Mouse (Mus musculus) hindbrain, embryonic 14.5 days (tissue): Measurements from ENCODE around the gene Heph. TPM values are rescaled to one million over a fixed set of nuclear protein-coding genes. Genes with fewer than 3 reads are reported as not detected.
"Not testable (repeated sequence)": the region's sequence is repeated elsewhere in the genome, so short reads cannot be mapped to it uniquely, and the experiment has no call there.

Experiments used
- ATAC-seq: fragments of 200-750 bp; cut with Nextera tagmentation; 2 replicates; pipeline ENCODE4 v1.8.0; 2017; ENCODE audit warnings: moderate number of reproducible peaks, mild to moderate bottlenecking, moderate TSS enrichment, moderate library complexity; ENCODE audit not compliant: low FRiP score
- DNase-seq: peaks from one replicate; pipeline ENCODE4 v3.0.0-alpha.2; 2015; ENCODE audit warnings: low spot score
- H3K27ac ChIP-seq: fragments of 300-500 bp; sonication (generic); 2 replicates; pipeline ENCODE4 v1.5.1; 2014; ENCODE audit warnings: mild to moderate bottlenecking, moderate library complexity
- H3K27me3 ChIP-seq: fragments of 300-500 bp; sonication (generic); 2 replicates; pipeline ENCODE4 v1.6.1; 2014; ENCODE audit warnings: mild to moderate bottlenecking, low read length, mixed read lengths; ENCODE audit not compliant: control insufficient read depth, insufficient read depth
- H3K36me3 ChIP-seq: fragments of 300-500 bp; sonication (generic); replicated peaks from 2 replicates; pipeline ENCODE4 v1.6.1; 2014; ENCODE audit not compliant: control insufficient read depth, insufficient read depth
- H3K4me1 ChIP-seq: fragments of 300-500 bp; sonication (generic); replicated peaks from 2 replicates; pipeline ENCODE4 v1.6.1; 2014; ENCODE audit warnings: antibody characterized with exemption, low read length, mixed read lengths; ENCODE audit not compliant: control insufficient read depth, insufficient read depth
- H3K4me2 ChIP-seq: fragments of 300-500 bp; sonication (generic); replicated peaks from 2 replicates; pipeline ENCODE4 v1.6.1; 2014; ENCODE audit warnings: mild to moderate bottlenecking, moderate library complexity
- H3K4me3 ChIP-seq: fragments of 300-500 bp; sonication (generic); replicated peaks from 2 replicates; pipeline ENCODE4 v1.5.1; 2014; ENCODE audit warnings: mild to moderate bottlenecking, low read length
- H3K9ac ChIP-seq: fragments of 300-500 bp; sonication (generic); 2 replicates; pipeline ENCODE4 v1.6.1; 2014
- H3K9me3 ChIP-seq: fragments of 300-500 bp; sonication (generic); 2 replicates; pipeline ENCODE4 v1.6.1; 2016; ENCODE audit warnings: low read length; ENCODE audit not compliant: control insufficient read depth
- WGBS: fragments of 180-500 bp; shearing (Covaris S2); extraction: QIAGEN DNeasy Blood & Tissue Kit; methylation state at CpG from one replicate; pipeline ENCODE4 v1.1.7; 2014; 5-methylcytosine and 5-hydroxymethylcytosine counted together
- polyA plus RNA-seq: library from polyadenylated mRNA; unstranded; fragments of >200 nt; fragmentation: Nextera tagmentation; extraction: Ambion mirVana; gene quantifications from 2 replicates; pipeline ENCODE4 v1.2.1, GENCODE M21; 2014

Heph gene
- polyA plus RNA-seq: 5.2 and 6.5 TPM in 2 replicates

GRCm38 (mm10) chrX:96455149-96455548, at the start of gene Heph:
Heph (plus strand) TSS chrX:96455359.
- Histone ChIP-seq H3K36me3 (no peaks in the 10 kb centered on the region), H3K4me2 (peak within 1 kb of the TSS; percentile 29), H3K4me3 (no peak within 1 kb of the TSS), H3K9ac (no peak within 1 kb of the TSS), H3K4me1 (no peaks in the 10 kb centered on the region), H3K9me3 (no peaks in the 10 kb centered on the region), H3K27me3 (no peaks in the 10 kb centered on the region), H3K27ac (no peak within 1 kb of the TSS)
- WGBS: 68% methylated on average over 2 of the region's 2 CpGs
- ATAC-seq: no peak
- no peak for DNase-seq

GRCm38 (mm10) chrX:96415351-96415750, 39.8 kb upstream of the Heph start:
- H3K9me3 ChIP-seq, H3K9ac ChIP-seq, H3K4me1 ChIP-seq, H3K4me2 ChIP-seq, H3K36me3 ChIP-seq, ATAC-seq, H3K4me3 ChIP-seq, DNase-seq, H3K27ac ChIP-seq, H3K27me3 ChIP-seq: not testable (repeated sequence)
- 78% methylated on average over 4 of the region's 4 CpGs for WGBS

GRCm38 (mm10) chrX:96416970-96417369, 38.2 kb upstream of the Heph start:
- Histone ChIP-seq H3K27ac (no peak overlapping the region), H3K27me3 (no peaks in the 10 kb centered on the region), H3K4me2 (no peak overlapping the region), H3K9ac (no peak overlapping the region), H3K36me3 (no peaks in the 10 kb centered on the region), H3K9me3 (no peaks in the 10 kb centered on the region), H3K4me3 (no peak overlapping the region), H3K4me1 (no peaks in the 10 kb centered on the region)
- ATAC-seq (no peak), DNase-seq (no peak)
- 96% methylated on average over 1 of the region's 1 CpGs for WGBS

- ATAC-seq (no peak), DNase-seq (no peak)
- Histone ChIP-seq H3K9me3 (no peaks in the 10 kb centered on the region), H3K27me3 (no peaks in the 10 kb centered on the region), H3K9ac (no peak overlapping the region), H3K4me2 (no peak overlapping the region), H3K36me3 (no peaks in the 10 kb centered on the region), H3K4me3 (no peak overlapping the region), H3K4me1 (no peaks in the 10 kb centered on the region), H3K27ac (no peak overlapping the region)
- WGBS: 42% methylated on average over 1 of the region's 1 CpGs
Observed at GRCm38 (mm10) chrX:96417733-96418132, 37.4 kb upstream of the Heph start.

- no peaks in the 10 kb centered on the region for H3K27me3 ChIP-seq
- no peak for ATAC-seq
- H3K27ac ChIP-seq: no peak overlapping the region
- H3K9me3 ChIP-seq: no peaks in the 10 kb centered on the region
- no peak overlapping the region for H3K9ac ChIP-seq
- H3K4me2 ChIP-seq: no peak overlapping the region
- DNase-seq: no peak
- no peak overlapping the region for H3K4me3 ChIP-seq
- H3K36me3 ChIP-seq: no peaks in the 10 kb centered on the region
- H3K4me1 ChIP-seq: no peaks in the 10 kb centered on the region
Observed at GRCm38 (mm10) chrX:96419383-96419782, 35.8 kb upstream of the Heph start.

- H3K9ac ChIP-seq: no peak within 1 kb of the TSS
- H3K27ac ChIP-seq: no peak within 1 kb of the TSS
- DNase-seq: no peak
- no peak for ATAC-seq
- 19% methylated on average over 9 of the region's 9 CpGs for WGBS
- H3K4me3 ChIP-seq: peak within 1 kb of the TSS; percentile 9; the same call in 1 of the 2 replicates
- no peaks in the 10 kb centered on the region for H3K36me3 ChIP-seq
- no peaks in the 10 kb centered on the region for H3K9me3 ChIP-seq
- peak within 1 kb of the TSS; percentile 29 for H3K4me2 ChIP-seq
- H3K27me3 ChIP-seq: no peaks in the 10 kb centered on the region
- H3K4me1 ChIP-seq: no peaks in the 10 kb centered on the region
Observed at GRCm38 (mm10) chrX:96456201-96456963, 1.2 kb downstream of the Heph start, which contains the start of gene Hsf3. Hsf3 (minus strand) TSS chrX:96456294.

GRCm38 (mm10) chrX:96501580-96501979, 46.4 kb downstream of the Heph start:
- no peaks in the 10 kb centered on the region for H3K4me1 ChIP-seq
- 60% methylated on average over 1 of the region's 1 CpGs for WGBS
- ATAC-seq (no peak), DNase-seq (peak; percentile 29)
- no peak overlapping the region for H3K9ac ChIP-seq
- H3K27me3 ChIP-seq: no peaks in the 10 kb centered on the region
- no peak overlapping the region for H3K4me3 ChIP-seq
- no peaks in the 10 kb centered on the region for H3K9me3 ChIP-seq
- H3K36me3 ChIP-seq: no peaks in the 10 kb centered on the region
- H3K4me2 ChIP-seq: no peak overlapping the region
- H3K27ac ChIP-seq: no peak overlapping the region

Other genes starting within 250 kb of the Heph start
- not detected in 2 replicates for gene Vsig4, start 161.9 kb upstream of the Heph start, polyA plus RNA-seq
- gene Hsf3, start 935 bp downstream of the Heph start, polyA plus RNA-seq: 0.11 TPM in 1 of 2 replicates, not detected in the other